In genomic region chr11:88523921-88524320, GRCm38 (mm10) we compare ENCODE assay signal across 8 mouse cellular contexts.
DNase-seq lines count a peak whose midpoint lies in the region; ATAC-seq lines count a peak whose summit lies in the region.

No protein-coding gene starts in this region.

- no peaks in the 10 kb centered on the region for H3K27me3 ChIP-seq in liver, embryonic 16.5 days (ENCODE audit: control insufficient read depth, insufficient read depth, low read depth, low read length)
- no peaks in the 10 kb centered on the region for H3K27me3 ChIP-seq in embryonic facial prominence, embryonic 10.5 days (replicated peaks; ENCODE audit: low read depth, poor library complexity, severe bottlenecking)
- H3K27me3 ChIP-seq in midbrain, embryonic 14.5 days (ENCODE audit: control insufficient read depth, insufficient read depth, low read length), result no peaks in the 10 kb centered on the region
- H3K27me3 ChIP-seq in intestine, embryonic 15.5 days (replicated peaks), result no peaks in the 10 kb centered on the region

- no peak for DNase-seq in liver
- no peak for DNase-seq in embryonic facial prominence, embryonic 10.5 days (ENCODE audit: low spot score)
- DNase-seq in heart, postnatal 4 days, result peak; percentile 81
- no peak for DNase-seq in midbrain, embryonic 14.5 days
- no peak for DNase-seq in frontal cortex, postnatal 25 days (ENCODE audit: low spot score in 2 of 2)

- no peak overlapping the region for H3K9ac ChIP-seq in liver, embryonic 16.5 days (ENCODE audit: low read depth, low read length)
- no peak overlapping the region for H3K9ac ChIP-seq in midbrain, embryonic 14.5 days (replicated peaks; ENCODE audit: low read length)
- H3K9ac ChIP-seq in intestine, embryonic 15.5 days, result no peak overlapping the region

- no peak overlapping the region for H3K27ac ChIP-seq in liver, embryonic 16.5 days (ENCODE audit: low read length)
- peak overlapping the region; percentile 75; the same call in 1 of the 2 replicates for H3K27ac ChIP-seq in embryonic facial prominence, embryonic 10.5 days (replicated peaks)
- H3K27ac ChIP-seq in midbrain, embryonic 14.5 days (replicated peaks; ENCODE audit: low read depth, low read length), result peak overlapping the region; percentile 79
- H3K27ac ChIP-seq in intestine, embryonic 15.5 days, result no peak overlapping the region

- 40% methylated on average over 4 of the region's 4 CpGs for WGBS in liver, embryonic 16.5 days (ENCODE audit: insufficient replicate concordance)
- WGBS in embryonic facial prominence, embryonic 10.5 days, result 56% methylated on average over 4 of the region's 4 CpGs
- 56% methylated on average over 4 of the region's 4 CpGs for WGBS in midbrain, embryonic 14.5 days
- 54% methylated on average over 4 of the region's 4 CpGs for WGBS in intestine, embryonic 15.5 days

- no peaks in the 10 kb centered on the region for H3K36me3 ChIP-seq in liver, embryonic 16.5 days (ENCODE audit: control insufficient read depth, insufficient read depth)
- peaks cover 21% of the 10 kb centered on the region for H3K36me3 ChIP-seq in embryonic facial prominence, embryonic 10.5 days (replicated peaks)
- H3K36me3 ChIP-seq in midbrain, embryonic 14.5 days (ENCODE audit: control insufficient read depth, insufficient read depth, low read length), result no peaks in the 10 kb centered on the region
- no peaks in the 10 kb centered on the region for H3K36me3 ChIP-seq in intestine, embryonic 15.5 days

- H3K9me3 ChIP-seq in liver, embryonic 16.5 days (replicated peaks; ENCODE audit: control insufficient read depth, low read length), result no peaks in the 10 kb centered on the region
- no peaks in the 10 kb centered on the region for H3K9me3 ChIP-seq in embryonic facial prominence, embryonic 10.5 days
- no peaks in the 10 kb centered on the region for H3K9me3 ChIP-seq in midbrain, embryonic 14.5 days (ENCODE audit: control insufficient read depth, low read length)
- H3K9me3 ChIP-seq in intestine, embryonic 15.5 days, result no peaks in the 10 kb centered on the region

- 0 out of 2 replicates have a peak, but pooled peaks have one; percentile 9 for ATAC-seq in liver, embryonic 16.5 days (ENCODE audit: low read depth)
- ATAC-seq in midbrain, embryonic 14.5 days (ENCODE audit: low FRiP score, low TSS enrichment), result no peak
- ATAC-seq in erythroid progenitor cell, adult 5-6 weeks (replicated peaks; ENCODE audit: low FRiP score, poor library complexity, severe bottlenecking), result no peak
- ATAC-seq in intestine, embryonic 15.5 days, result no peak

- no peak overlapping the region for H3K4me3 ChIP-seq in liver, embryonic 16.5 days (ENCODE audit: low read depth, low read length)
- no peak overlapping the region for H3K4me3 ChIP-seq in embryonic facial prominence, embryonic 10.5 days
- no peak overlapping the region for H3K4me3 ChIP-seq in midbrain, embryonic 14.5 days (replicated peaks; ENCODE audit: low read depth, low read length)
- no peak overlapping the region for H3K4me3 ChIP-seq in intestine, embryonic 15.5 days (replicated peaks)

- H3K4me1 ChIP-seq in liver, embryonic 16.5 days (ENCODE audit: control insufficient read depth, low read depth, low read length), result peaks cover 10% of the 10 kb centered on the region
- H3K4me1 ChIP-seq in embryonic facial prominence, embryonic 10.5 days, result peaks cover 74% of the 10 kb centered on the region
- peaks cover 86% of the 10 kb centered on the region for H3K4me1 ChIP-seq in midbrain, embryonic 14.5 days (ENCODE audit: control insufficient read depth, insufficient read depth, low read length)
- H3K4me1 ChIP-seq in intestine, embryonic 15.5 days (replicated peaks), result peaks cover 57% of the 10 kb centered on the region

- H3K4me2 ChIP-seq in liver, embryonic 16.5 days (ENCODE audit: low read depth, low read length), result no peak overlapping the region
- no peak overlapping the region for H3K4me2 ChIP-seq in midbrain, embryonic 14.5 days (ENCODE audit: low read length)
- no peak overlapping the region for H3K4me2 ChIP-seq in intestine, embryonic 15.5 days (replicated peaks)

Comparison
In these comparisons a context has a peak if more than half of its experiments do, and no peak if none do; other contexts are left out.
1. H3K27ac ChIP-seq: peak in embryonic facial prominence, embryonic 10.5 days (single experiment) and midbrain, embryonic 14.5 days (single experiment); none in liver, embryonic 16.5 days (single experiment) and intestine, embryonic 15.5 days (single experiment).